Mouse (Mus musculus) limb, embryonic 12.5 days (tissue): ENCODE measurements around the gene Cntd1. TPM values are rescaled to one million over a fixed set of nuclear protein-coding genes. Genes with fewer than 3 reads are reported as not detected.

Experiments used
- ATAC-seq: fragments of 200-750 bp; cut with Nextera tagmentation; 2 replicates; pipeline ENCODE4 v1.8.0; 2017; ENCODE audit warnings: low read depth, moderate TSS enrichment; ENCODE audit not compliant: insufficient number of reproducible peaks, insufficient read depth, low FRiP score, low TSS enrichment
- H3K27ac ChIP-seq: fragments of 300-500 bp; sonication (generic); 2 replicates; pipeline ENCODE4 v1.5.1; 2016; ENCODE audit warnings: mild to moderate bottlenecking, moderate library complexity
- H3K27me3 ChIP-seq: fragments of 300-500 bp; sonication (generic); 2 replicates; pipeline ENCODE4 v1.6.1; 2016; ENCODE audit warnings: mild to moderate bottlenecking, moderate library complexity
- H3K36me3 ChIP-seq: fragments of 300-500 bp; sonication (generic); 2 replicates; pipeline ENCODE4 v1.6.1; 2016; ENCODE audit warnings: mild to moderate bottlenecking, moderate library complexity
- H3K4me1 ChIP-seq: fragments of 300-500 bp; sonication (generic); replicated peaks from 2 replicates; pipeline ENCODE4 v1.6.1; 2016
- H3K4me2 ChIP-seq: fragments of 300-500 bp; sonication (generic); 2 replicates; pipeline ENCODE4 v1.6.1; 2016; ENCODE audit warnings: mild to moderate bottlenecking, moderate library complexity
- H3K4me3 ChIP-seq: fragments of 300-500 bp; sonication (generic); replicated peaks from 2 replicates; pipeline ENCODE4 v1.5.1; 2016; ENCODE audit warnings: mild to moderate bottlenecking
- H3K9ac ChIP-seq: fragments of 300-500 bp; sonication (generic); replicated peaks from 2 replicates; pipeline ENCODE4 v1.6.1; 2016; ENCODE audit warnings: mild to moderate bottlenecking, moderate library complexity
- H3K9me3 ChIP-seq: fragments of 300-500 bp; sonication (generic); 2 replicates; pipeline ENCODE4 v1.6.1; 2016; ENCODE audit warnings: mild to moderate bottlenecking, moderate library complexity
- WGBS: fragments of 180-500 bp; shearing (Covaris S2); methylation state at CpG from one replicate; pipeline ENCODE4 v1.1.7; 2016; 5-methylcytosine and 5-hydroxymethylcytosine counted together
- polyA plus RNA-seq: library from polyadenylated mRNA; unstranded; fragments of >200 nt; fragmentation: Nextera tagmentation; extraction: Ambion mirVana; gene quantifications from 2 replicates; pipeline ENCODE4 v1.2.1, GENCODE M21; 2016

Gene Cntd1
- 1.0 and 1.6 TPM in 2 replicates for polyA plus RNA-seq

GRCm38 (mm10) chr11:101278223-101279192 lies at the start of gene Cntd1, which contains the start of gene Coa3:
Cntd1 (plus strand) TSS chr11:101279012.
Coa3 (minus strand) TSS chr11:101279114.
- H3K27me3 ChIP-seq: peaks cover 22% of the 10 kb centered on the region
- ATAC-seq: peak; percentile 90
- H3K9me3 ChIP-seq: no peaks in the 10 kb centered on the region
- H3K4me1 ChIP-seq: peaks cover 23% of the 10 kb centered on the region
- WGBS: 12% methylated on average over 45 of the region's 45 CpGs
- H3K9ac ChIP-seq: peak within 1 kb of the TSS; percentile 71
- H3K4me3 ChIP-seq: peak within 1 kb of the TSS; percentile 70
- H3K36me3 ChIP-seq: peaks cover 16% of the 10 kb centered on the region; the same call in 1 of the 2 replicates
- peak within 1 kb of the TSS; percentile 78 for H3K4me2 ChIP-seq
- no peak within 1 kb of the TSS for H3K27ac ChIP-seq

- Histone ChIP-seq H3K36me3 (no peaks in the 10 kb centered on the region), H3K9me3 (no peaks in the 10 kb centered on the region), H3K27me3 (no peaks in the 10 kb centered on the region), H3K4me1 (peaks cover 38% of the 10 kb centered on the region), H3K27ac (peak overlapping the region; percentile 91), H3K4me2 (no peak overlapping the region), H3K4me3 (no peak overlapping the region), H3K9ac (no peak overlapping the region)
- 35% methylated on average over 8 of the region's 8 CpGs for WGBS
- ATAC-seq: no peak
Measured at GRCm38 (mm10) chr11:101229361-101229900, 49.4 kb upstream of the Cntd1 start.

GRCm38 (mm10) chr11:101230061-101230511 lies 48.7 kb upstream of the Cntd1 start:
- Histone ChIP-seq H3K9me3 (no peaks in the 10 kb centered on the region), H3K27ac (peak overlapping the region; percentile 91), H3K4me2 (peak overlapping the region; percentile 40; the same call in 1 of the 2 replicates), H3K9ac (no peak overlapping the region), H3K4me1 (peaks cover 38% of the 10 kb centered on the region), H3K27me3 (no peaks in the 10 kb centered on the region), H3K36me3 (no peaks in the 10 kb centered on the region), H3K4me3 (no peak overlapping the region)
- ATAC-seq: no peak
- WGBS: 16% methylated on average over 2 of the region's 2 CpGs

- WGBS: 32% methylated on average over 5 of the region's 5 CpGs
- H3K4me3 ChIP-seq: no peak overlapping the region
- peaks cover 33% of the 10 kb centered on the region for H3K4me1 ChIP-seq
- peak overlapping the region; percentile 91 for H3K27ac ChIP-seq
- H3K9ac ChIP-seq: no peak overlapping the region
- H3K27me3 ChIP-seq: no peaks in the 10 kb centered on the region
- no peaks in the 10 kb centered on the region for H3K9me3 ChIP-seq
- H3K4me2 ChIP-seq: peak overlapping the region; percentile 40
- ATAC-seq: no peak
- H3K36me3 ChIP-seq: no peaks in the 10 kb centered on the region
Measured at GRCm38 (mm10) chr11:101230526-101230925, 48.3 kb upstream of the Cntd1 start.

GRCm38 (mm10) chr11:101230991-101231871 lies 47.6 kb upstream of the Cntd1 start:
- Histone ChIP-seq H3K4me1 (peaks cover 32% of the 10 kb centered on the region), H3K4me3 (peak overlapping the region; percentile 10; the same call in 1 of the 2 replicates), H3K9me3 (no peaks in the 10 kb centered on the region), H3K27me3 (no peaks in the 10 kb centered on the region), H3K36me3 (no peaks in the 10 kb centered on the region), H3K4me2 (peak overlapping the region; percentile 40), H3K27ac (peak overlapping the region; percentile 91), H3K9ac (0 out of 2 replicates have a peak overlapping the region, but pooled peaks have one; percentile 31)
- WGBS: 4% methylated on average over 18 of the region's 18 CpGs
- no peak for ATAC-seq

- 0 out of 2 replicates have a peak overlapping the region, but pooled peaks have one; percentile 31 for H3K9ac ChIP-seq
- H3K4me3 ChIP-seq: no peak overlapping the region
- H3K9me3 ChIP-seq: no peaks in the 10 kb centered on the region
- H3K36me3 ChIP-seq: no peaks in the 10 kb centered on the region
- no peak for ATAC-seq
- H3K27me3 ChIP-seq: no peaks in the 10 kb centered on the region
- peak overlapping the region; percentile 40 for H3K4me2 ChIP-seq
- WGBS: 46% methylated on average over 6 of the region's 6 CpGs
- H3K4me1 ChIP-seq: peaks cover 32% of the 10 kb centered on the region
- H3K27ac ChIP-seq: peak overlapping the region; percentile 91
Measured at GRCm38 (mm10) chr11:101232010-101232839, 46.6 kb upstream of the Cntd1 start.

- H3K4me2 ChIP-seq: no peak overlapping the region
- H3K27ac ChIP-seq: no peak overlapping the region
- no peak for ATAC-seq
- no peaks in the 10 kb centered on the region for H3K9me3 ChIP-seq
- no peak overlapping the region for H3K4me3 ChIP-seq
- H3K27me3 ChIP-seq: no peaks in the 10 kb centered on the region
- H3K36me3 ChIP-seq: no peaks in the 10 kb centered on the region
- 90% methylated on average over 1 of the region's 1 CpGs for WGBS
- peaks cover 41% of the 10 kb centered on the region for H3K4me1 ChIP-seq
- H3K9ac ChIP-seq: no peak overlapping the region
Measured at GRCm38 (mm10) chr11:101233240-101233639, 45.6 kb upstream of the Cntd1 start.

GRCm38 (mm10) chr11:101234124-101234523 lies 44.7 kb upstream of the Cntd1 start:
- H3K27ac ChIP-seq: no peak overlapping the region

GRCm38 (mm10) chr11:101235429-101235828 lies 43.4 kb upstream of the Cntd1 start:
- no peak for ATAC-seq
- no peaks in the 10 kb centered on the region for H3K27me3 ChIP-seq
- no peaks in the 10 kb centered on the region for H3K36me3 ChIP-seq
- peaks cover 31% of the 10 kb centered on the region for H3K4me1 ChIP-seq
- H3K4me2 ChIP-seq: no peak overlapping the region
- no peak overlapping the region for H3K4me3 ChIP-seq
- H3K9me3 ChIP-seq: no peaks in the 10 kb centered on the region
- H3K27ac ChIP-seq: no peak overlapping the region
- H3K9ac ChIP-seq: no peak overlapping the region

More at GRCm38 (mm10) chr11:101234124-101234523, 44.7 kb upstream of the Cntd1 start:
- H3K36me3 ChIP-seq: no peaks in the 10 kb centered on the region
- H3K9ac ChIP-seq: no peak overlapping the region
- ATAC-seq: no peak
- no peaks in the 10 kb centered on the region for H3K9me3 ChIP-seq
- H3K4me2 ChIP-seq: no peak overlapping the region
- no peak overlapping the region for H3K4me3 ChIP-seq
- no peaks in the 10 kb centered on the region for H3K27me3 ChIP-seq
- H3K4me1 ChIP-seq: peaks cover 43% of the 10 kb centered on the region

- Histone ChIP-seq H3K9ac (no peak overlapping the region), H3K27me3 (no peaks in the 10 kb centered on the region), H3K27ac (no peak overlapping the region), H3K4me2 (no peak overlapping the region), H3K4me3 (no peak overlapping the region), H3K4me1 (peaks cover 18% of the 10 kb centered on the region), H3K36me3 (no peaks in the 10 kb centered on the region), H3K9me3 (no peaks in the 10 kb centered on the region)
- WGBS: 93% methylated on average over 5 of the region's 5 CpGs
- ATAC-seq: no peak
Measured at GRCm38 (mm10) chr11:101236782-101237181, 42.0 kb upstream of the Cntd1 start.
